Comparison of ENCODE assay signal across 9 mouse cellular contexts in the genomic region with DNA sequence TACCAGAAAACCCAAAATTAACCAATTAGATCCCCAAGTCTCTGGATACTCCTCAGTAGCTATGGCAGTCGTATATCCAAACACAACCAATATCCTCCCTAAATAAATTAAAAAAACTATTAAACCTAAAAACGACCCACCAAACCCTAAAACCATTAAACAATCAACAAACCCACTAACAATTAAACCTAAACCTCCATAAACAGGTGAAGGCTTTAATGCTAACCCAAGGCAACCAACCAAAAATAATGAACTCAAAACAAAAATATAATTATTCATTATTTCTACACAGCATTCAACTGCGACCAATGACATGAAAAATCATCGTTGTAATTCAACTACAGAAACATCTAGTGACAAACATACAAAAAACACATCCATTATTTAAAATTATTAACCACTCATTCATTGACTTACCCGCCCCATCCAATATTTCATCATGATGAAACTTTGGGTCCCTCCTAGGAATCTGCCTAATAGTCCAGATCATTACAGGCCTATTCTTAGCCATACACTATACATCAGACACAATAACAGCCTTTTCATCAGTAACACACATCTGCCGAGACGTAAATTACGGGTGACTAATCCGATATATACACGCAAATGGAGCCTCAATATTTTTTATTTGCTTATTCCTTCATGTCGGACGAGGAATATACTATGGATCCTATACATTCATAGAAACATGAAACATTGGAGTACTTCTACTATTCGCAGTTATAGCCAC.
DNase-seq lines count a peak whose midpoint lies in the region; ATAC-seq and TF ChIP-seq lines count a peak whose summit lies in the region.
"Had no signal": no experiment of that assay in that cellular context is flagged by ENCODE, and none has a peak within 500 bp of the region (broad histone marks: within the 10 kb centered on the region; RNA-seq: fewer than 3 reads in every experiment).

No protein-coding gene starts in this region.

- no peaks in the 10 kb centered on the region for H3K4me1 ChIP-seq in lung, embryonic 14.5 days (ENCODE audit: insufficient read depth)
- no peaks in the 10 kb centered on the region for H3K4me1 ChIP-seq in neural tube, embryonic 15.5 days

- no peaks in the 10 kb centered on the region for H3K27me3 ChIP-seq in lung, embryonic 14.5 days (ENCODE audit: insufficient read depth, low read length)
- H3K27me3 ChIP-seq in neural tube, embryonic 15.5 days (replicated peaks), result no peaks in the 10 kb centered on the region

- 85% methylated on average over 13 of the region's 13 CpGs for WGBS in lung, embryonic 14.5 days
- 85% methylated on average over 13 of the region's 13 CpGs for WGBS in neural tube, embryonic 15.5 days

- no peak overlapping the region for H3K9ac ChIP-seq in lung, embryonic 14.5 days
- H3K9ac ChIP-seq in neural tube, embryonic 15.5 days (replicated peaks), result no peak overlapping the region

- no peak for TF ChIP-seq CTCF in lung, embryonic 14.5 days (IDR thresholded peaks at IDR 0.05; ENCODE audit: low read depth)

- no peaks in the 10 kb centered on the region for H3K9me3 ChIP-seq in lung, embryonic 14.5 days (ENCODE audit: low read depth, low read length)
- no peaks in the 10 kb centered on the region for H3K9me3 ChIP-seq in neural tube, embryonic 15.5 days (replicated peaks)

- peak; percentile 92 for ATAC-seq in lung, embryonic 14.5 days (ENCODE audit: insufficient read depth)
- ATAC-seq in neural tube, embryonic 15.5 days (ENCODE audit: low FRiP score), result peak; percentile 91

- H3K36me3 ChIP-seq in lung, embryonic 14.5 days (ENCODE audit: insufficient read depth), result no peaks in the 10 kb centered on the region
- no peaks in the 10 kb centered on the region for H3K36me3 ChIP-seq in neural tube, embryonic 15.5 days

- H3K4me2 ChIP-seq in lung, embryonic 14.5 days, result no peak overlapping the region
- no peak overlapping the region for H3K4me2 ChIP-seq in neural tube, embryonic 15.5 days

- no peak overlapping the region for H3K27ac ChIP-seq in lung, embryonic 14.5 days (ENCODE audit: low read depth)
- H3K27ac ChIP-seq in neural tube, embryonic 15.5 days (replicated peaks), result no peak overlapping the region

- H3K4me3 ChIP-seq in lung, embryonic 14.5 days (ENCODE audit: low read depth, low read length), result no peak overlapping the region
- H3K4me3 ChIP-seq in neural tube, embryonic 15.5 days (replicated peaks), result no peak overlapping the region

- no peak for DNase-seq in lung, embryonic 14.5 days
- DNase-seq in lung, postnatal 25 days (ENCODE audit: low spot score), result no peak
- peak; percentile 40 for DNase-seq in fibroblast of lung, adult 2 months (ENCODE audit: low read depth)
- peak; percentile 5 for DNase-seq in kidney, postnatal 14 days
- no peak for DNase-seq in retina, postnatal 1 day
- no peak for DNase-seq in yolk sac, embryonic 10.5 days (ENCODE audit: low spot score)
- no peak for DNase-seq in spleen, adult 18-20 months
- DNase-seq: thymus, postnatal 4 days had no signal

Comparison
In these comparisons a context has a peak if more than half of its experiments do, and no peak if none do; other contexts are left out.
1. DNase-seq: peak in fibroblast of lung, adult 2 months (single experiment) and kidney, postnatal 14 days (single experiment); none in lung, embryonic 14.5 days (single experiment), lung, postnatal 25 days (single experiment), retina, postnatal 1 day (single experiment), yolk sac, embryonic 10.5 days (single experiment) and spleen, adult 18-20 months (0 of 2).